Mouse (Mus musculus): ENCODE data around the gene Hs6st1.
"Not testable (repeated sequence)": the region's sequence is repeated elsewhere in the genome, so short reads cannot be mapped to it uniquely, and the experiment has no call there.

The Hs6st1 gene

GRCm38 (mm10) chr1:36068076-36068475, at the start of gene Hs6st1:
Gene Hs6st1 (plus strand): TSS chr1:36068400.
- DNase-seq = peak; percentile 95

DNA sequence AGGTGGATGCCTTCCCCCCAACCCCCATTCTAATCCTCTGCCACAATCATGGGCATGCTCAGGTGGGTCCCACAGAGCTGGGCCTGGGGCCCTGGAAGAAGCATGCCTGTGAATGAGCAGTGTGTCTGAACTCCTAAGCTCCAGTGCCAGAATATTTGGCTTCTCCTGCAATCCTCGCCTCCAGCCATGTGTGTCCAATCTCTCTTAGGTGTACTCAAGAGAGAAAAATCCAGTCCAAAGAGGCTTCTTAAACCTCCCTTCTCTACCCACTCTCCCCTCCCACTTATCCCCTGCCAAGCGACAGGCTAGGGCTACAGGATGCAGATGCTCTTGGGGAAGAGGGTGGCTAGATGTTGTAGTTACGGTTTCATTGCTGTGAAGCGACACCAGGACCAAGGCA, 49.6 kb upstream of the Hs6st1 start:
- DNase-seq = no peak

DNA sequence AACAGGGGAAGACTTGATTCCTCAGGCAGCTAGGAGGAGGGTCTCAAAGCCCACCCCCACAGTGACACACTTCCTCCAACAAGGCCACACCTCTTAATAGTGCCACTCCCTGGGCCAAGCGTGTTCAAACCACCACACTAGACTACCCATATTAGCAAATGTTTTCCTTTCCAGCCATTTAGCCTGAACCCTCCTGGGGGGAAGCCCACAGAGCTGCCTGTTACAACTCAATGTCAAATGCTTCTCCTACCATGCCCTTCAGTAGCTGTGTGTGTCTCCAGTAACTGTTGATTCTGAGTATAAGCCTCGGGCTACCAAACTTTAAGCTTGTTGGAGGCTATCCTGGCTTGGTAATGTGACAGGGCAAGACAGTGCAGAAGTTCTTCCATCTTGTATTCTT, 49.0 kb upstream of the Hs6st1 start:
- DNase-seq = no peak

GRCm38 (mm10) chr1:36020315-36020714, 47.9 kb upstream of the Hs6st1 start:
- no peak for DNase-seq

DNA sequence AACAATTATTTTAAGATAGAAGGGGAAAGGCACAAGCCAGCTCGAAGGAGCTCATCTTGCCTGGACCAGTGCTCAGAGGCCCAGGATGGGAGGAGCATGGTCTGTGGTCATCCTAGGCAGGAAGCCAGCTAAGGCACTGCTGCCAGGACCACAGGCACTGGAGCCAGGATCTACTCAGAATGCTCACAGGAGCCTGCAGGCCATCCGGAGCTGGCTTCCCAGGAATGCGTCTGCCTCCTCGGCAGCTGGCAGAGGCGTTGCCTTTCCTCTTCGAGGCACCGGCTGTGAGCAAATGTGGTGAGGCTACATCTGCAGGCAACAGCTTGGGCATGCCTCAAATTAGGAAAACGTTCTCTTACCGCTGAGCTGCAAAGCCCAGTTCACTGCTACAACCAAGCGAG, 37.8 kb upstream of the Hs6st1 start:
- DNase-seq = peak; percentile 54

GRCm38 (mm10) chr1:36038769-36039168, 29.4 kb upstream of the Hs6st1 start:
- no peak for DNase-seq

- DNase-seq = no peak
These were observed 26.1 kb upstream of the Hs6st1 start for GRCm38 (mm10) chr1:36042072-36042471.

GRCm38 (mm10) chr1:36043793-36044192, 24.4 kb upstream of the Hs6st1 start:
- DNase-seq = not testable (repeated sequence)

DNA sequence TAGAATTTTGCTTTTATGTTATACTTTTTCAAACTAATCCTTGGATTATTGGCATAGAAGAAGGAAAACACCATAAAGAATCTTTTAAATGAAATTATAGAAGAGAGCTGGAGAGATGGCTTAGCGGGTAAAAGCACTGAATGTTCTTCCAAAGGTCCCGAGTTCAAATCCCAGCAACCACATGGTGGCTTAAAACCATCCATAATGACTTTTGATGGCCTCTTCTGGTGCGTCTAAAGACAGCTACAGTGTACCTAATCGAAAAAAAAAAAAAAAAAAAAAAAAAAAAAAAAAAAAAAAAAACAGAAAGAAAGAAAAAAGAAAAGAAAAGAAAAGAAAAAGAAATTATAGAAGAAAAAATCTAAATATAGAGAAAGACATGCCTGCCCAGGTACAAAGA, 23.9 kb upstream of the Hs6st1 start:
- DNase-seq = no peak

DNA sequence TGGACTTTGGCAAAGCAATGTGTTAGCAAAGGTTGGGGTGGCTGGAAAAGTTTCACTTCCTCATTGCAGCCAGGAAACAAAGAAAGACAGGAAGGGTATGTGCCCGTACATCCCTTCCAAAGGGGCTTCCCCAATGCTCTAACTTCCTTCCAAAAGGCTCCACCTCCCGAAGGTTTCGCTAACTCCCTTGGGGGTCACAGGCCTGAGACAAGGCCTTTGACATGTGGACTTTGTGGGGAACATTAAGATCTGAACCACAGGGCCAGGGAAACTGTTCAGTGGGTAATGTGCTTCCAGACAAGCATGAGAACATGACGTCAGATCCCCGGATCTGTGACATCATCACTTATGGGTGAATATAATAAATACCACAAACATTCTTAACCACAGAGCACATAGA, 15.5 kb upstream of the Hs6st1 start:
- no peak for DNase-seq

DNA sequence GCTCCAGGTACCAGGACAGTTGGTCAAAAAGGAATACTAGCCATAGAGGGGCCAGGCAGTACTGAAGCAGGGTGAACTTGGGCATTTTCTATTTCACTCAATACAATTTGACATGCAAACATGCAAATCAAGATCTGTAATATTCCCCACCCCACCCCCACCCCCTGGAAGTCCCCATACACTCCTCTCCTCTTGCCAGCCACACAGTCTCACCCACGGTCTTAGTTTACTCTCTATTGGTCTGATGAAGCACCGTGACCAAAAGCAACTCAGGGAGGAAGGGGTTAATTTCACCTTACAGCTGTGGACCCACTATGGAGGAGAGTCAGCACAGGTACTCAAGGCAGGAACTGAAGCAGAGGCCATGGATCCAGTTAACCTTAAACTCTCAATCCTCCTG, 14.6 kb upstream of the Hs6st1 start:
- DNase-seq = no peak

- DNase-seq = no peak
These were observed 13.8 kb upstream of the Hs6st1 start for GRCm38 (mm10) chr1:36054182-36054966.

- no peak for DNase-seq
These were observed 13.2 kb upstream of the Hs6st1 start for GRCm38 (mm10) chr1:36054967-36055357.

DNA sequence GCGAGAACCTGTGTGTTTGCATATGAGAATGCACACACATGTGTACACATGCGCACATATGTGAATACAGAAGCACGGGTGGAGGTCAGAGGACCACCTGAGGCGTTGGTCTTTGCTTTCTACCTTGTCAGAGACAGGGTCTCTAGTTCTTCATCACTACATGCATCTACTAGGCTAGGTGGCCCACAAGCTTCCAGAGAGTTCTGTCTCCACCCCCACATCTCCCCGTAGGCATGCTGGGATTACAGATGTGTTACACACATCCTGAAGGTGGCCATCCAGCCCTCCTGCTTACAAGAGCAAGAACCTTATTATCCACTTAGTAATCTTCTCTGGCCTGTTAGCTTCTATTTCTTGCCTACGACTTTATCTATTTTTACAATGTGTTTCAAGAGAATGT, 8.8 kb upstream of the Hs6st1 start:
- no peak for DNase-seq

GRCm38 (mm10) chr1:36059959-36060953, 7.9 kb upstream of the Hs6st1 start:
- DNase-seq = no peak

- no peak for DNase-seq
These were observed 6.8 kb upstream of the Hs6st1 start for GRCm38 (mm10) chr1:36061211-36061915.

GRCm38 (mm10) chr1:36062088-36062805, 6.0 kb upstream of the Hs6st1 start:
- no peak for DNase-seq

DNA sequence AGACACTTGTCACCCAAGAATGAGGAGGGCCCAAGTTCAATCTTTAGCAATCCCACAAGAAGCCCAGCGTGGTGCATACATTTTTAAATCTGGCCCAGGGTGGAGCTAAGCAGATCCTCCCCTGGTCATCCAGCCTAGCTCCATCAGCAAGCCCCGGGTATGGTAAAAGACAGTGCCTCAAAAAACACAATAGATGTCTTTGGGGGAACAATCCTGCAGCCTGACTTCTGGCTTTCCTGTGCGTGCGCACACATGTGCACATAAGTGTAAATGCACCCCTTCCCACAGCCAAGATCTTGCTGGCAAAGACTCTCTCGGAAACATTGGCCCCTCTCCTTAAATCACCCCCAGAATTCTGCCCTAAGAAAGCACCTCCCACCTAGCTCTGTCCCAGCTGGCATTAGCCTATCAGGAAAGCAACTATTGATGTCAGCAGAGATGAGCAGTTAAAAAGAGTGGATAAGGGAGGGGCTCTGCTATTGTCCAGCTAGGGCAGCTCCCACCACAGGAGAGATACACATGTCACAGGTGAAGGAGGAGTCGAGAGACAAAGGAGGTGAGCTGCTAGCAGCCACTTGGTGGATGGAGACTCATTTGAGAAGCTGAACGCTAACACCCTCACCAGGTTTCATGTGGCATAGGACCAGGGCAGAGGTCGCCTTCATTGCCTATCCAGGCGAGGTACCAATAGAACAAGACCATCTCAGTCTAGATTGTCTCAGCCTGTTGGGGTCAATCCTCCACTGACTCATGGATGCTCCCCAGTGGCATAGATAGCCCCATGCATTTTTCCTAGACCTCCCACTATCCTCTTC, 5.2 kb upstream of the Hs6st1 start:
- no peak for DNase-seq

DNA sequence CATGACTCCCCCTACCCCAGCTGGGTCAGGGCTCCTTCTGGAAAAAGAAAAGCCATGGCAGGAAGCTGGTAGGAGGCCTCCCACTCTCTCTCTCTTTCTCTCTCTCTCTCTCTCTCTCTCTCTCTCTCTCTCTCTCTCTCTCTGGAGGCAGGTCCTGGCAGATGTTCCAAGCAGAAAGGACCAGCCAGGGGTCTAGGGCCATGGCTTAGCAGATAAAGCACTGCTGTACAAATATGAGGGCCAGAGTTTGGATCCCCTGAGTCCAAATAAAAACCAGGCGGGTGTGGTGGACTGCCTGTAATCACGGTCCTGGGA, 4.6 kb upstream of the Hs6st1 start:
- no peak for DNase-seq

DNA sequence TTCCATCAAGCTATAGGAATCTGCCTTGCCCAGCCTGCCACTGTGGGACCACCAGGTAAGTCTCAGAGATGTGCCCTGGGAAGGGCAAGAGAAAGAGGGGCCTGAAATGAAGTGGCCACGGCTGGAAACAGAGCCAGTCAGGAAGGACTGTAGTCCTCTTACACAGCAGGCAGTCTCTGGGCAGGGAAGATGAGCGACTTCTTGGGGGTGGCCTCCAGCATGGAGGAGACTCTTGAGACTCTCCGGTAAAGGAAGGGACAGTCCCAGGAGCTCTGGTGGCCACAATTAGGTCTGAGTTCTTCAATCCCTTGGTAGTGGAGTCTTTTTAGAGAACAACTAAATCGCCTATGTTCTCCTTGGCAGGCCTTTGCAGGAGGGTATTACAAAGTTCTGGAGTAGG, 4.0 kb upstream of the Hs6st1 start:
- DNase-seq = no peak

DNA sequence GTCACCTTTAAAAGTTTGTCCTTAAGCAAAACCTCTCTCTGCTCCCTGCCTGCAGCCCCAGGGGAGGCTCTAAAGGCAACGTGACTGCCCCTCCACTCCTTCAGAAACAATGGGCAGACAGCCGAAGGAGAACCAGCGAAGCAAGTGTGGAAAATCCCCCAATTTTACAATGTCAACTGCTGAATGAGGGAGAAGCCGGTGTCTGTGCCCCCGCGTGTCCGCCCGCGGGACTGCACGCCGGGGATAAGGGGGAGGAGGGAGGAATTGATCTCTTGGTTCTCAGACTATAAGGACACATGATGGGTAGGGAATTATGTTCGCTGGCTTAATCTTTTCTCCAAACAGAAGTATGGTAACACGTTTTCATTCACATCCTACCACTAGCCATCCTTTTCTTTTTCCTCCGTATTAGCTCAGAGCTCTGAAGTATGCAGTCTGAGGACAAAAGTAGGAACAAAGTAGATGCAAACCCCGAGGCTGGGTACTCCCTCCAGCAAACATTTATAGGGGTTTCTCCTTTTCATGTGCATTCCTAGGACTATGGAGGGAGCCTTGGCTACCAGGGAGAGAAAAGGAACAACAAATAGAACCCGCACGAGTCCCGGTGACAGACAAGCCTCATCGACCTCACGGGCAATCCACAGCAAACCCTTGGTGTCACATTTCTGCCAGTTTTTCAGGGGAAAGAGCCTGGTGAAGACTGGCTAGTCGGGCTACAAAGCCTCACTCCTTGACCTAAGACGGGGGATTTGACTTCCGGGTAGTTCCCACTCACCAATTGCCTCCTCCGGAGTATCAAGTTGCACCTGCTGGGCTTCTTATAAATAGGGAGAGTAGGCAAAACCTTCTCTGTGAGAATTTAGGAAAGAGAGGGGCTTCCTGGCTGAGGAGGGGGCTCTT, 3.1 kb upstream of the Hs6st1 start:
- peak; percentile 90 for DNase-seq

Data from right cerebral cortex, postnatal 14 days (tissue).